Mouse (Mus musculus): ENCODE data around the gene Phf21a.

The Phf21a gene

DNA sequence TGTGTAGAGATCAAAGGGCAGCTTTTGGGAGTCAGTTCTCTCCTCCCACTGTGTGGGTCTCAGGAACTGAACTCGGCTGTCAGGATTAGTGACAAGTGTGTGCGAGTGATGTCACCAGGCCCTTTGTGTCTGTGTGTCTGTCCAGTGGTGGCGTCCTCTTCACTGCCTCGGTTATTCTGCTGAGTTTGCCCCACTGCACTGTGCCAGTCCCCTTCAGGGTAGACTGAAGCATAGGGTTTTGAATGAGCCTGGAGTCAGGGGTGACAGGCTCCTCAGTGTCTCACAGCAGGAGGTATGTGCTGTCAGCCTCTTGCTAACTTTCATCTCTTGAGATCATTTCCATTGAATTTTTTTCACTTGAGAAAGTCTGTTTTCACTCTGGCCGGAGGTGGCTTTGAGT, 260.5 kb downstream of the Phf21a start:
- DNase-seq (ENCODE audit: extremely low read depth, low read depth, low spot score): no peak

GRCm38 (mm10) chr2:92354224-92354623, 261.3 kb downstream of the Phf21a start:
- DNase-seq (ENCODE audit: extremely low read depth, low read depth, low spot score): no peak

DNA sequence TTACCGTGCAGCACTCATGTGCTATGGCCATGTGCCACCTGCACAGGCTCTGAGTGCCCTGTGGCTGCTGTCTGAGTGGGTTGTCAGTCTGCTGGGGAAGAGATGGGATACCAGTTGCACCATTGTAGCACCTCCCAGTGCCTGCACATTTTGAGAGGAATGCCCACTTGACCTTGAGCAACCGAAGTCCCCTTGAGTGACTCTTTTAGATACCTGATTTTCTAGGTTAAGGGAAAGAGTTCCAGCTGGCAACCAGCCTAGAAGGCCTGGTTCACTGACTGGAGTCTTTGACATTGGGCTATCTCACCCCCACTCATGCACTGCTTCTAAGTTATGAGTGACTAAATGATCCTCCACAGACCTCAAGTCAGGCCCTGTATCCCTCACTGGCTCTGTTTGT, 266.4 kb downstream of the Phf21a start:
- no peak for DNase-seq (ENCODE audit: extremely low read depth, low read depth, low spot score)

DNA sequence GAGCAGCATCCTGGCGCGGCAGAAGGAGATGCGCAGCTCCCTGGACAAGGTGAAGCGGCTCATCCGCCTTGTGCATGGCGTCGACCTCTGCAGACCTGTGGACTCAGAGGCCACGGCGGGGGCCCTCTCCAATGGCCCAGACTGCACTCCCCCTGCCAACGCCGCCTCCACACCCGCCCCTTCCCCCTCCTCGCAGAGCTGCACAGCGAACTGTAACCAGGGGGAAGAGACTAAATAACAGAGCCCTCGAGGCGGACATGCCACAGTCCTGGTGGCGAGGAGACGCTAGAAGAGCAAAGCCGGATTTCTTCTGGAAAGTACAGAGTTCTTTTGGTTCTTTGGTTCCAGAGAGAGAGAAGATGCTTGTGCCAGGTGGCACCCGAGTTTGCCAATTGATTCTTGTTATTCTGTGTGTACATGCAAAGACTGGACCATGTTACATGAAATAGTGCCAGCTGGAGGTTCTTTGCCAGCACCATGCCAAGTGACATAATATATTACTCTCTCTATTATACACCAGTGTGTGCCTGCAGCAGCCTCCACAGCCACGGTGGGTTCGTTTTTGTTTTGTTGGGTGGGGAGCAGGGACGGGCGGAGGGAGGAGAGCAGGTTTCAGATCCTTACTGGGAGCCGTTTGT, 267.4 kb downstream of the Phf21a start:
- no peak for DNase-seq (ENCODE audit: extremely low read depth, low read depth, low spot score)

- DNase-seq (ENCODE audit: extremely low read depth, low read depth, low spot score): no peak
Observed at GRCm38 (mm10) chr2:92360893-92361292, 268.0 kb downstream of the Phf21a start.

DNA sequence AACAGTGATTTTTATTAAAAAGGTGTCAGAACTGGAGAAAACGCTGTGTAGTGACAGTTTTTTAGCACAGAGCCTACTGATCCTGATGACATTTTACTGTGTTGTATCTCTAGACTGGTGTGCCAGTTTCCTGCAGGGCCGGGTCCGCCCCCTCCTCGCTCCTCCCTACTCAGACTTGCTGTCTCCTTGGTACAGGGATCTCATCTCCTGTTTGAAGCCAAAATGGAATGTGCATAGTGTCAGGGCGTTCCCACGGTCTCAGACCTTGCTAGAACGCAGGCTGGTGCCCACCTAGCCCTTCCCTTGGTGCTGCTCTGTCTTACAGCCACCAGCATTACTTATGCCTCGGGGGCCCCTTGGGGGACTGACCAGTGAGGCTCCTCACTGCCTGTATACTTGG, 268.9 kb downstream of the Phf21a start:
- DNase-seq (ENCODE audit: extremely low read depth, low read depth, low spot score): no peak

GRCm38 (mm10) chr2:92362571-92363228, 269.8 kb downstream of the Phf21a start:
- no peak for DNase-seq (ENCODE audit: extremely low read depth, low read depth, low spot score)

- DNase-seq (ENCODE audit: extremely low read depth, low read depth, low spot score): no peak
Observed at GRCm38 (mm10) chr2:92364086-92364485, 271.2 kb downstream of the Phf21a start.

GRCm38 (mm10) chr2:92365568-92365967, 272.7 kb downstream of the Phf21a start:
- DNase-seq (ENCODE audit: extremely low read depth, low read depth, low spot score): no peak

DNA sequence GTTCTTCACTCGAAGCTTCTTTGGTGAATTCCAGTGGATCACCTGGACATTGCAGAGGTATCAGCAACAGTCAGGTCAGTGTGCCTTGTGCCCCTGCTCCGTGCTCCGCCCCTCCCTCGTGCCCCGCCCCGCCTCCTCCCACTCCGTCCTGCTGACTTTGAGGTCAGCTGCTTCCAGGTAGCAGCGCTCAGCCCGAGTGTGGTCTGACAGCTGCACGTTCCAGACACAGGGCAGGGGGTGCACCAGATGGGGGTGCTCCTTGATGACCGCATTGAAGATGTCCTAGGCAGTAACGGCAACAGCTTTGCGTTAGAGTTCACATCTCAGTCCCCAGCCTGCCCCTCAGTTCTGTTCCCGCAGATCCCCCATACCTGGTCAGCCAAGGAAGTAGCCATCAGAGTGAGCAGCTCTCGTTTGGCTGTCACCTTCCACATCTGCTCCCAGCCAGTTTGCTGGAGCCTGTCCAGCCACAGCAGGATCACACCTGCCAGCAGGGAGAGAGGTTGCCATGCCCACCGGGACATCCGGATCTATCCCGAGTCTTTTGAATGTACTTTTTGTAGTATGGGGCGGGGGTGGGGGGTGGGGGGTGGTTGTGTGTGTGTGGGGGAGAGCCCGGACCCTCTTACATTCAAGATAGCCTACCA, 274.6 kb downstream of the Phf21a start:
- no peak for DNase-seq (ENCODE audit: extremely low read depth, low read depth, low spot score)

- no peak for DNase-seq (ENCODE audit: extremely low read depth, low read depth, low spot score)
Observed at GRCm38 (mm10) chr2:92370375-92370774, 277.5 kb downstream of the Phf21a start.

DNA sequence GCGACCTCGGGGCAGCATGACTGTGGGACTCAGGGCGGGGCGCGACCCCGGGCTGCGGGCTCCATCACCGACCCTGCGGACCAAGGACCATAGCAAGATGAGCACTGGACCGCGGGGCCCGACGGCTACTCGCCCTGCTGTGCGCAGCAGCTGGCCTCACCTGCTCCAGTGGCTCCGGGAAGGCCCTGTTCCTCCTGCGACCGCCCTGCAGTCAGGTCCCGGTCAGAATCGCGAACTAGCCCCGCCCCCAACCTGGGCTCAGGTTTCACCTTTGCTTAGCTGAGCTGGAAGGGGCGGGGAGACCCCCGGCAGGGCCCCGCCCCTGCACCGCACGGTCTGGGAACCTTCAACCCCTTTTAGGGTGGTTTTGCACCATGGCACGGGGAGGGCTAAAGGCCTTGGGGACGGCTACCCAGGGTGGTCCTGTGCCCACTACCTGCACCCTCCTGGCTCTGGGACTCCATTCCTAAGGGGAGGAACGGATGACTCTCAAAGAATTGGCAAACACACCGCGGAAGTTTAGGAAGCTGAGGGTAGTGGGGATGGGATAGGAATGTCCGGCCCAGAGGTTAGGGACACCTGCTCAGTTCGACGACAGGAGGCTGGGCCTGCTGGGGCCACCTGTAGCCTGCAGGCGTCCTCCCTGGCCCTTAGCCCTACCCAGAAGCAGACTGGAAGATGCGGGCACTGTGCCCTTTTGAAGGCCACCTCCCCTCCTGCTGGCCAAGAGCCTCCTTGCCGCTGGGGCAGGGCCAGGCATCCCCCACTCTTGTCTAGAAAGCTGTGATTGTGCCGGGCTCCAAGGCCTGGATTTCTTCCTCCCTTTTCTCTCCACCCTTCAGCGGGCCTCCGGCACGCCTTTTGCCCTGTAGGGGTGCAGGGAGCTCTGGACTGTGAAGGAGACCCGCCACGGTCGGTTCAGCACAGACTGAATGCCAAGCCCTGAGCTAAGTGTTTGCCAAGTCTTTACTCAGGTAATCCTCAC, 278.2 kb downstream of the Phf21a start:
- no peak for DNase-seq (ENCODE audit: extremely low read depth, low read depth, low spot score)

- DNase-seq (ENCODE audit: extremely low read depth, low read depth, low spot score): no peak
Observed at GRCm38 (mm10) chr2:92371971-92372690, 279.2 kb downstream of the Phf21a start.

DNA sequence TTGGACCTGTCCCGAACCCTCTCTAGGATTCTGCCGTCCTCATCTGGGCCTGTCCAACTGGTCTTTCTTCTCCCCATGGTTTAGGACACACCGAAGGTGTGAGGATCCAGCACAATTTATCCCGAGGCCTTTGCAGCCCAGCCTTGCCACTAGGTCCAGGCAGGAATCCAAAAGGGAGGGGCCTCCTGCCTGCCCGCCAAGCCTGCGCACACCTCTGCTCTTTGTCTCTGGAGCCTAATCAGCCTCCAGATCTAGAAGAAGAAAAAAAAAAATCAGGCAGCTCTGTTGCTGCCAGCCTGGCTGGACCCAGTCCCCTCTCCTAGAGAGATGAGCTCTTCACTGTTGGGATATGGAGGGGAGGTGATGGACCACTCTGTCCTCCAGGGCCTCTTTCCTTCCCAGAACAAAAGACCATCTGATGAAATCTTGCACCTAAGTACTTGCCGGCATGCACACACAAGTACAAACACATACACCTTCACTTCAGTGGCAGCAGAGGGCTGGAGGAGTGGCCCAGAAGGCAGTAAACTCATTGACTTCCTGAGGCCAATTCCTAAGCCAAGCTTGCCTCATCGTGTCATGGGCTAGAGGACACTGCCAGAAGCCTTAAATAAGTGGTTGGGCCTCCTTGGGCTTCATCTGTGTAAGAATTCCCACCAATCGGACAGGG, 280.0 kb downstream of the Phf21a start:
- peak; percentile 99 for DNase-seq (ENCODE audit: extremely low read depth, low read depth, low spot score)

DNA sequence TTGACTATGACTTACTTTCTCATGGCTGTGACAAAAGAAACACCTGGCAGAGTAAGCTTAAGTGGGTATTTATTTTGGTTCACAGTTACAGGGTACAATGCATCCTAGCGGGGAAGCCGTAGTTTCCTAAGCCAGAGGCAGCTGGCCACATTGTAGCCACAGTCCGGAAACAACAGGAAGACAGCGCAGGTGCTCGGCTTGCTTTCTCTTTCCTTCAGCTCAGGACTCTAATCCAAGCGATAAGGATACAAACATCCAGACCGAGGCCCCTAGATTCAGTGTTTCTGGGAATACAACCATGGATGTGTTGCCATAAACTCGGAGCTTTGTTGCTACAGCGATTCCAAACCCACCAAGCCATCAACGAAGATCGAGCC, 280.5 kb downstream of the Phf21a start:
- DNase-seq (ENCODE audit: extremely low read depth, low read depth, low spot score): no peak

DNA sequence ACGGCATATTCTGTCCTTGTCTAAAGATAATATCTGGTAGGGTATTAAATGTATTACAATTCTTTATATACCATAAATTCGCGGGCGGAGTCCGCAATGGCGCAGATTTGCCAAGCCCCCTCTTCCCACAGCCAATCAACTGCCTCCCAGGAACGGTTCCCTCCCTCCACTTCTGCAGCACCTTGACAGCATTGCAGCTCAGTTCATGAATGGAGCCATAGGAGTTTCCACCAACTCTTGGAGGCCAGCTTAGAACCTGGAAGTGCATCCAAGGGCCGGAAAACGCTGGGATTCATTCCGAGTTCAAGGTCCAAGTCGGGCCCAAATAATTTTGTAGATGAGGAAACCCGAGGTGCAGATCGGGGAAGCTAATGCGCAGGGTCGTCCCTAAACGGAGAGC, 281.6 kb downstream of the Phf21a start, which contains the start of the genes Pex16 and Large2:
TSS of gene Pex16 (plus strand) at position 163 of the 400 bp plus-strand sequence.
TSS of gene Large2 (minus strand) at position 356 of the 400 bp plus-strand sequence.
- no peak for DNase-seq (ENCODE audit: extremely low read depth, low read depth, low spot score)

GRCm38 (mm10) chr2:92375099-92375623, 282.2 kb downstream of the Phf21a start:
- DNase-seq (ENCODE audit: extremely low read depth, low read depth, low spot score): peak; percentile 89

DNA sequence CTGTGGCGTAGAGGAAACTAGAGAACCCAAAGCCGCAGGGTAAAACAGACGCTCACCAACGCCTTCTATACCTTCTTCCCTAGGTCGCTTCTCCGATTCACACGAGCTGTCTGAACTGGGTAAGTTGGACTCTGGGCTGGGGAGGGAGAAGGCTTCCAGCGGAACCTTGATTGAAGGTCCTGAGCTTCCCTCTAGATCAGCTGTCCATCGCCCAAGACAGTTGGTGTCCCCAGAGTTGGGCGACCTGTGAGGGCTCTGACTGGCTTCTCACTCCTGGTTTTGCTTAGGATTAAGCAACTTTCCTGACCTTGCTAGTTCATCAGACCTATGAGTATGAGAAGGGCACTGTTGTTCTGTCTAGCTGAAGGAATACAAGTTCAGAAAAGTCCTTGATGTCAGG, 282.9 kb downstream of the Phf21a start:
- DNase-seq (ENCODE audit: extremely low read depth, low read depth, low spot score): no peak

GRCm38 (mm10) chr2:92376300-92376699, 283.4 kb downstream of the Phf21a start:
- DNase-seq (ENCODE audit: extremely low read depth, low read depth, low spot score): no peak

DNA sequence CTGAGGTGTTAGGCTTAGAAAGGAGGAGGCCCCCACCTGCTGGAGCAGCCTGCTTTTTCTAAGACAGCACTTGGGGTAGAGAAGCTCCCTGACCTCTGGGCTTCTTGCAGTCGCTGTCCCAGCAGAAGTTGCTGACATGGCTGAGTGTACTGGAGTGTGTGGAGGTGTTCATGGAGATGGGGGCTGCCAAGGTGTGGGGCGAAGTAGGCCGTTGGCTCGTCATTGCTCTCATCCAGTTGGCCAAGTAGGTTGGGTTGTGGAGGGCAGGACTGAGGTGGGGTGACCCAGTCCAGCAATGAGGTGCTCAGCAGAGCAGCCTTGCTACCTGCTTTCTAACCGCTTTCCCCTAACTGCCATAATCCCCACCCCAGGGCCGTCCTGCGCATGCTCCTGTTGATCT, 284.4 kb downstream of the Phf21a start:
- DNase-seq (ENCODE audit: extremely low read depth, low read depth, low spot score): no peak

All from fat pad, adult 2 months (tissue).